Mouse (Mus musculus): ENCODE data around the gene Ubb. TPM values are rescaled to one million over a fixed set of nuclear protein-coding genes. Genes with fewer than 3 reads are reported as not detected.
A peak's percentile ranks its signal among the peaks of the same experiment; 100 is the strongest.

Gene Ubb
- polyA plus RNA-seq, 1 experiment from 2014 or later = 2,445 TPM

DNA sequence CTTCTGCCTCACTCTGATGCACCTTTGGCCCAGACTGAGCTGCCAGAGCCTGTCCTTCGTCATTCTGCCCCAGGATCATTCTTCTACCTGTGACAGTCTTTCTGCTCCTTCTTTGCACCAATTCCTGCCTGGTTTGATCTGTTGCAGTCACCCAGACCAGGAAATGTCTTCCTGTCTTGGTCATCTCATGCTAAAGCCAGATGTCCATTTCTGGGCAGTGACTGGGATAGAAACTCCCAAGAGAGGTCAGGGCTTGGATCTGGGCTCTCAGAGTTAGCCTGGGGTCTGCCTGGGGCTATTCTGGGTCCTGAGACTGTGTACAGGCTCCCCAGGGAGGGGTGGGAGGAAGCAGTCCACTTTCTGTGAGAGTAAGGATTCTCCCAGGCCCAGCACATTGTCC lies 15.2 kb downstream of the Ubb start:
- H3K36me3 ChIP-seq = no peaks in the 10 kb centered on the region
- H3K4me3 ChIP-seq = no peak overlapping the region
- ATAC-seq (replicated peaks; ENCODE audit: insufficient number of reproducible peaks, insufficient read depth, low FRiP score, low read depth) = no peak
- H3K27me3 ChIP-seq = no peaks in the 10 kb centered on the region
- no peak overlapping the region for H3K27ac ChIP-seq
- H3K4me1 ChIP-seq (replicated peaks) = 0 out of 2 replicates have a peak, but pooled peaks cover 2% of the 10 kb centered on the region
- H3K4me2 ChIP-seq = no peak overlapping the region
- H3K9me3 ChIP-seq (replicated peaks) = no peaks in the 10 kb centered on the region
- H3K9ac ChIP-seq = no peak overlapping the region
- 46% methylated on average over 1 of the region's 1 CpGs for WGBS

DNA sequence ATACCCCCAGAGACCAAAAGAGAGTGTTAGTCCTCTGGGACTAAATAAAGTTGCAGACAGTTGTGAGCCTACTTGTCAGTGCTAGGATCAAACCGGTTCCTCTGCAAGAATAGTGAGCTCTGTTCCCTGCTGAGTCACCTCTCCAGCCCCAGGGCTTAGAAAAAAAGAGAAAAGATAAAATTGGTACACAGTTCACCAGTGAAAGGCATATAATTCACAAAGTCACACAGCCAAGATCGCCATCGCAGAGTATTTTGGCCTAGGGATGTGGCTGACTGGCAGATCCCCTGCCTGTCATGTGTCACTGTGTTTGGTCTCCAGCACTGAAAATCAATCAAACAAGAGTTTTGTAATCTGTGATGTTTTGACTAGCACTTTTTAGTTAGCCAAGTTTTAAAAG lies 17.3 kb downstream of the Ubb start:
- H3K9me3 ChIP-seq (replicated peaks) = no peaks in the 10 kb centered on the region
- H3K27ac ChIP-seq = no peak overlapping the region
- WGBS = 74% methylated on average over 3 of the region's 3 CpGs
- no peak overlapping the region for H3K9ac ChIP-seq
- H3K4me3 ChIP-seq = no peak overlapping the region
- H3K27me3 ChIP-seq = no peaks in the 10 kb centered on the region
- ATAC-seq (replicated peaks; ENCODE audit: insufficient number of reproducible peaks, insufficient read depth, low FRiP score, low read depth) = no peak
- H3K36me3 ChIP-seq = no peaks in the 10 kb centered on the region
- H3K4me2 ChIP-seq = no peak overlapping the region
- 0 out of 2 replicates have a peak, but pooled peaks cover 2% of the 10 kb centered on the region for H3K4me1 ChIP-seq (replicated peaks)

DNA sequence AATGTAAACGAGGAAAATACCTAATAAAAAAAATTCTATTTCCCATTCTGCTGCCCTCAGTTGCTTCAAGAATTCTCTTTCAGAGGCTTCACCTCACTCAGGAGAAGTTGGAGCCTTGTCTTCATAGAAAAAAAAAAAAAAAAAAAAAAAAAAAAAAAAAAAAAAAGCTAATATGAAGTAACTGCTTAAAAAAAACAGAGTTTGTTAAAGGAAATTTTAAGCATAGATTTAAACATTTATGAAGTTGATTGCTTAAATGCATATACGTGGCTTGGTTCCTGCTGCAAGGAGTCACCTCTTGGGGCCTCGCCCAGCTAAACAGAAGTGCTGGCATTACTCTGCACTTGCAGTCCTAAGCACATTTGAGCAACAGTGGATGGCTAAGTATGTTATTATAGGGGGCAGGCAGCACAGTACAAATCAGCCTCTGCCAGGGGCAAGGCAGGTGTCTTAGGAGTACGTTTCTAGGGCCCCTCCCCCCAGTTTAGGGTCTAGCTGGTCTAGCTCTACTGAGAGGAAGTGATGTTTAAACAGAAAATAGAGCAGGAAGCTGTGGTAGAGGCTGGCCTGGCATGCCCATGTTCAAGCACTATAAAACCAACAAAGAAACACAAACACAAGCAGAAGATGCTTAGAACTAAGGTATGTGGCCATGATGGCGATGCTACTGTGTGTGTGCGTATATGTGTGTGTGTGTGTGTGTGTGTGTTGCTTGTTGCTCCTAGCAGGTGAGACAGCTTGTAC lies 23.2 kb downstream of the Ubb start, which contains the start of gene Trpv2:
Gene Trpv2, plus strand, starts transcription at position 528 of the 744 bp plus-strand sequence.
- Histone ChIP-seq H3K4me3 (peak within 1 kb of the TSS; percentile 61), H3K9ac (peak within 1 kb of the TSS; percentile 56; the same call in 1 of the 2 replicates), H3K27me3 (no peaks in the 10 kb centered on the region), H3K4me2 (peak within 1 kb of the TSS; percentile 95), H3K36me3 (no peaks in the 10 kb centered on the region), H3K27ac (no peak within 1 kb of the TSS), H3K4me1 (replicated peaks) (peaks cover 13% of the 10 kb centered on the region), H3K9me3 (replicated peaks) (no peaks in the 10 kb centered on the region)
- 67% methylated on average over 6 of the region's 6 CpGs for WGBS
- ATAC-seq (replicated peaks; ENCODE audit: insufficient number of reproducible peaks, insufficient read depth, low FRiP score, low read depth) = no peak

DNA sequence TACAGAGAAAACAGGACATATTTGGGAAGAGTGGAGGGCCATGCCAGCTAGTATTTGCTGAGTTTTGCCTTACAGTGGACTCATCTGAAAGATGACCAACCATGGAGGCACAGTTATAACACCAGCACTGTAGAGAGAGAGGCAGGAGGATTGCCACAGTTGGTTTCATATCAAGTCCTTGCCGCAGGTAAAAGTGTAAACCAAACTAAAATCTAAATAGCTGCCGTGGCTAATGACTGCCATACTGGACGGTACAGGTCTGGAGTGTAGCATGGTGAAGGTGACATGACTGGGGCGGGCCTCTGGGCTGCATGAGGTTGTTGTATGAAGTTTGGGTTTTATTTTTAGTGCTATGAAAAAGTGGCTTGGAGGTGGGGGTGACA lies 23.7 kb downstream of the Ubb start:
- no peaks in the 10 kb centered on the region for H3K27me3 ChIP-seq
- H3K27ac ChIP-seq = no peak overlapping the region
- H3K4me2 ChIP-seq = no peak overlapping the region; the same call in 1 of the 2 replicates
- 66% methylated on average over 4 of the region's 4 CpGs for WGBS
- H3K36me3 ChIP-seq = no peaks in the 10 kb centered on the region
- no peaks in the 10 kb centered on the region for H3K9me3 ChIP-seq (replicated peaks)
- peaks cover 13% of the 10 kb centered on the region for H3K4me1 ChIP-seq (replicated peaks)
- no peak for ATAC-seq (replicated peaks; ENCODE audit: insufficient number of reproducible peaks, insufficient read depth, low FRiP score, low read depth)
- no peak overlapping the region for H3K9ac ChIP-seq
- H3K4me3 ChIP-seq = no peak overlapping the region

DNA sequence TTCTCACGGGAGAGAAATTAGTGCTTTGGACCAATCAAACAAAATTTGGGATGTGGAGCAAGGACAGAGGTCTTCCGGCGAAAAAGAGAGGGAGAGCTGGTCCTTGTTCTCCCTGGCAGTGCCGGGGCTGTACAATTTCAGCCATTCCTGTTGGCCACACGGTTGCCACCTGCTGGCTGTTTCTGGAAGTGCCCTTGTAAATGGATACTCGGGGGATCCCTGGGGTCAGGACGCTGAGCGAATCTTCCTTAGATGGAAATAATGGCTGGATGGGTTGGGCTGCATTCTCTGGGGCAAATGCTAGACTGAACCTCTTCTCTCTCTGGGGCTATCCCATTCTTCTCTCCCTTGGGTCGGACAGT lies 24.3 kb downstream of the Ubb start:
- ATAC-seq (replicated peaks; ENCODE audit: insufficient number of reproducible peaks, insufficient read depth, low FRiP score, low read depth) = peak; percentile 59
- 2% methylated on average over 9 of the region's 9 CpGs for WGBS
- no peaks in the 10 kb centered on the region for H3K27me3 ChIP-seq
- H3K4me2 ChIP-seq = peak overlapping the region; percentile 95
- peak overlapping the region; percentile 61 for H3K4me3 ChIP-seq
- peak overlapping the region; percentile 56 for H3K9ac ChIP-seq
- H3K36me3 ChIP-seq = no peaks in the 10 kb centered on the region
- H3K4me1 ChIP-seq (replicated peaks) = peaks cover 13% of the 10 kb centered on the region
- H3K9me3 ChIP-seq (replicated peaks) = no peaks in the 10 kb centered on the region
- no peak overlapping the region for H3K27ac ChIP-seq

DNA sequence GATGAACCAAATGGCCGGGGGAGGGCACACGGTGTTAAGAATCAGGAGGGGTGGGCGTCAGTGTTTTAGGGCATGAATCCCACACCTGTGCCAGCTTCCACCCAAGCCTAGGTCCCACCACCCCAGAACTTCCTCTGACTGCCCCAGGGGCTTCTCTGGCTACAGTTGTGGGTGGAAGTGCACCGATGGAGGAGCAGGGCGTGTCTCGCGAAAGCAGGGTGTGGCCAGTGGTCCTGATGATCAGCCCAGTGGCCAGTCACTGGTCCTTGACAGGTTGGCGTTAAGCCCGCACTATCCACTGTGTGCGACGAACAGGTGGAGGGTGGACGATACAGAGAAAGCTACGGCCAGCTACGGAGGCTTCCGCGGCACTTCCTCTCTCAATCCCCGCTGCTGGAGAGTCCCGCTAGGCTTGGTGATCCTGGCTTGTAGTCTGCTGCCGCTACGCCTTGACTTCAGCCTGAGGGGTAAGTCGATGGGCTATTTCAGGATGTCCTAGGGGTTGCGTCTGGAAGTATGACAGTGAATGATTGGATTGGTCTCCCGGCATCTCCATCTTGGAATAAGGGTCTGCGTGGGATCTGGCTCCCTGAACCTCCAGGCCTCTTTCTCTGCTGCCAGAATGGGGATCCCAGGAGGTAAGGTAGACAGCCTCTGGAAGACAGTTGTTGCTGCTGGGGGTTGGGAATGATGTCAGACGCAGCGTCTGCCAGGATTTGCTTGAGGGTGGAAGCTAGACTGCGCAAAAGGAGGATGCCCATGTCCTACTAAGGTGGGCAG lies 24.9 kb downstream of the Ubb start:
- H3K27ac ChIP-seq = peak overlapping the region; percentile 32; the same call in 1 of the 2 replicates
- H3K27me3 ChIP-seq = no peaks in the 10 kb centered on the region
- H3K4me3 ChIP-seq = peak overlapping the region; percentile 61
- no peaks in the 10 kb centered on the region for H3K36me3 ChIP-seq
- H3K9ac ChIP-seq = peak overlapping the region; percentile 56
- 6% methylated on average over 27 of the region's 27 CpGs for WGBS
- peak overlapping the region; percentile 95 for H3K4me2 ChIP-seq
- peaks cover 13% of the 10 kb centered on the region for H3K4me1 ChIP-seq (replicated peaks)
- H3K9me3 ChIP-seq (replicated peaks) = no peaks in the 10 kb centered on the region
- peak; percentile 59 for ATAC-seq (replicated peaks; ENCODE audit: insufficient number of reproducible peaks, insufficient read depth, low FRiP score, low read depth)

DNA sequence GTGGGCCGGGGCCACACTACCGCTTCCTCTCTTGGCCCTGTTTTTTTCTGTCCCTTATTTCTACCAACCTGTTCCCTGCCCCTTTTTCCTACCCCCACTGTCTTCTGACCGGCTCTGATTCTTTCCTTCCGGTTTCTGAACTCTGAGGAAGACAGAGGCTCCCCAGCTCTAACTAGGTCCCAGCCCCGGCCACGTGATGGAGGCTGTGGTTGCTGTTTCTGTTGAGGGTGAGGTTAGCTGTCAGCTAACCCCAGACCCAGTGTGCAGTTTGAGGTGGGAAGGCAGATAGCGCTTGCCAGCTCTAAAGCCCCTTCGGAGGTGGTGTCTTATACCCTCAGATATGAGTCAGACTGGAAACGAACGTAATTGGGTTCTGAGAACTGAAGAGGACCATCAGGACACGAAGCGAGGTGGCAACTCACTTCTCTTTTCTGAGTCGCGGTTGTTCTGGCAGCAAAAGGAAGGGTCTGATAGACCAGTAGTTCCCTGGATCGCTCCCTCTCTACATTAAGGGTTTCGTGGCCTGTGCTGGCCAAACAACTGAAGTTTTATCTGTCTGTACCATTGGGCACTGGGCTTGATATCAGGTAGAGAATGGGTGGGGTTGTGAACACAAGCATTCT lies 25.7 kb downstream of the Ubb start:
- Histone ChIP-seq H3K27ac (no peak overlapping the region), H3K9ac (peak overlapping the region; percentile 56; the same call in 1 of the 2 replicates), H3K9me3 (replicated peaks) (no peaks in the 10 kb centered on the region), H3K4me2 (peak overlapping the region; percentile 95), H3K27me3 (no peaks in the 10 kb centered on the region), H3K4me1 (replicated peaks) (peaks cover 13% of the 10 kb centered on the region), H3K36me3 (no peaks in the 10 kb centered on the region), H3K4me3 (peak overlapping the region; percentile 61)
- 53% methylated on average over 16 of the region's 16 CpGs for WGBS
- ATAC-seq (replicated peaks; ENCODE audit: insufficient number of reproducible peaks, insufficient read depth, low FRiP score, low read depth) = no peak

DNA sequence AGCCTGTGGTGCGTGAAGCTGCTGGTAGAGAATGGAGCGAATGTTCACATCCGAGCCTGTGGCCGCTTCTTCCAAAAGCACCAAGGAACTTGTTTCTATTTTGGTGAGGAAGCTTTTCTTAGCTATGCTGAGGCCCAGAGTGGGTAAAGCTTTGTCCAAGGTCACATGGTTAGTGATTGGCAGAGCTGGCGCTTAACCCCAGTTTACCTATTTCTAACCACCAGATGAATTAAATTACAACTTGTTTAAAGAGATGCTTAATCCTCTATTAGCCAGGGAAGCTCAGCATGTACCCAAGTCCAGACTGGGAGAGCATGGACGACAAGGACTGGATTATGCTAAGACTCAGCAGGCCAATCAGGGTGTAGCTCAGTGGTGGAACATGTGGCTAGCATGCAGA lies 32.1 kb downstream of the Ubb start:
- no peaks in the 10 kb centered on the region for H3K27me3 ChIP-seq
- peak overlapping the region; percentile 51 for H3K4me2 ChIP-seq
- H3K4me3 ChIP-seq = peak overlapping the region; percentile 21
- peaks cover 11% of the 10 kb centered on the region for H3K4me1 ChIP-seq (replicated peaks)
- H3K9me3 ChIP-seq (replicated peaks) = no peaks in the 10 kb centered on the region
- H3K27ac ChIP-seq = peak overlapping the region; percentile 67
- 53% methylated on average over 6 of the region's 6 CpGs for WGBS
- ATAC-seq (replicated peaks; ENCODE audit: insufficient number of reproducible peaks, insufficient read depth, low FRiP score, low read depth) = no peak
- peak overlapping the region; percentile 31 for H3K9ac ChIP-seq
- no peaks in the 10 kb centered on the region for H3K36me3 ChIP-seq

DNA sequence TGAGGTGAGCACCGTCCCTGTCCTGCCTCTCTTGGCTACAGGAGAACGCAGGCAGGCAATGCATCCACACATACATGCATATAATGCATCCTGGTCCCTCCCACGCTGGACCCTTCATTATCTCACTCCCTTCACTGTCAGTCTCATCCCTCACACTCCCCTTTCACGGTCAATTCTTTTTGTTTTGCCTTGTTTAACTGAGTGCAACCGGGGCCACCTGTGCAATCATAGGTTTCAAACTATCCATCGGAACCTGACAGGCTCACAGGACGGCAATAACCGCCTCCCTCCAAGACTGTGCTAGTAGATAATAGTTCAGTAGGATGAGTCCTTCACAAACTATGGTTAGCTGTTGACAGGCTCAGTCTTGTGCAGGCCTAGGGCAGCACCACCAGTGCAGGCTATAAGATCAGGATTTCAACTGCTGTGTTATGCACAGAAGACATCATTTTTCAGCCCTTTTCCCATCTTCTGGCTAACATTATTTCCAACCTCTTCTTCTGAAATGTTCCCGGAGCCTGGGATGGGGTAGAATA lies 33.8 kb downstream of the Ubb start:
- 82% methylated on average over 9 of the region's 9 CpGs for WGBS
- ATAC-seq (replicated peaks; ENCODE audit: insufficient number of reproducible peaks, insufficient read depth, low FRiP score, low read depth) = no peak

DNA sequence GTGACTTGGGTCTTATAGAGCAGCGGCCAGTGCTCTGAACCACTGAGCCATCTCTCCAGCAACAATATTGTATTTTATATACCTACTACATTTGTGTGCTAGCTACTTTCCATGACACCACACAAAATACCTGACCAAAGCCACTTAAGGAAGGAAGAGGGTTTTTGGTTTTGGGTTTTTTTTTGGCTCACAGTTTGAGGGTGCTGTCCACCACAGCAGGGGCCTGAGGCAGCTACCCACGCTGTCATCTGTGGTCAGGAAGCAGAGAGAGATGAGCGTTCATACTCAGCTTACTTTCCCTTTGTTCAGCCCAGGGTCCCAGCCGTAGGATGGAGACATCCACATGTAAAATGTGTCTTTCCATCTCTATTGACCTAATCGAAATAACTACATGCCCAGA lies 36.1 kb downstream of the Ubb start:
- Histone ChIP-seq H3K27ac (no peak overlapping the region), H3K4me3 (no peak overlapping the region), H3K36me3 (no peaks in the 10 kb centered on the region), H3K4me1 (replicated peaks) (peaks cover 21% of the 10 kb centered on the region), H3K9ac (no peak overlapping the region), H3K9me3 (replicated peaks) (no peaks in the 10 kb centered on the region), H3K27me3 (no peaks in the 10 kb centered on the region), H3K4me2 (no peak overlapping the region)
- WGBS = 84% methylated on average over 5 of the region's 5 CpGs
- no peak for ATAC-seq (replicated peaks; ENCODE audit: insufficient number of reproducible peaks, insufficient read depth, low FRiP score, low read depth)

More for the DNA sequence above, 33.8 kb downstream of the Ubb start:
- no peaks in the 10 kb centered on the region for H3K9me3 ChIP-seq (replicated peaks)
- no peak overlapping the region for H3K4me3 ChIP-seq
- no peak overlapping the region for H3K9ac ChIP-seq
- no peak overlapping the region for H3K27ac ChIP-seq
- no peaks in the 10 kb centered on the region for H3K36me3 ChIP-seq
- no peaks in the 10 kb centered on the region for H3K27me3 ChIP-seq
- H3K4me2 ChIP-seq = no peak overlapping the region
- peaks cover 11% of the 10 kb centered on the region for H3K4me1 ChIP-seq (replicated peaks)

DNA sequence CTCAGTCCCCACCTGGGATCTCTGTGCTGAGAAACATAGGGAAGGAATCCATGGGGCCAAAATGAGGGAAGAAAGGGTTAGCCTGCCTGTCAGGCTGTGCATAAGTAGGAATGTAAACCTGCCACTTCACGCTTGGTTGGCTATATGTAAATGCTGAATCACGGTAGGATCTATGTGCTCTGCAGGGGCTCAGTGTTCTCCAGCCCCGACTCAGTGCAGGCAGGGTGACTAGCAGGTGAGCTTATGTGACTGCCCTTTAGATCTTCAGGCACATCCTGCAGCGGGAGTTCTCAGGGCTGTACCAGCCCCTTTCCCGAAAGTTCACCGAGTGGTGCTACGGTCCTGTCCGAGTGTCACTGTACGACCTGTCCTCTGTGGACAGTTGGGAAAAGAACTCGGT lies 38.4 kb downstream of the Ubb start:
- Histone ChIP-seq H3K9ac (no peak overlapping the region), H3K4me2 (no peak overlapping the region), H3K4me3 (no peak overlapping the region), H3K27ac (no peak overlapping the region), H3K9me3 (replicated peaks) (no peaks in the 10 kb centered on the region), H3K27me3 (no peaks in the 10 kb centered on the region), H3K4me1 (replicated peaks) (peaks cover 15% of the 10 kb centered on the region), H3K36me3 (no peaks in the 10 kb centered on the region)
- ATAC-seq (replicated peaks; ENCODE audit: insufficient number of reproducible peaks, insufficient read depth, low FRiP score, low read depth) = no peak
- WGBS = 80% methylated on average over 10 of the region's 10 CpGs
